In the genomic region with DNA sequence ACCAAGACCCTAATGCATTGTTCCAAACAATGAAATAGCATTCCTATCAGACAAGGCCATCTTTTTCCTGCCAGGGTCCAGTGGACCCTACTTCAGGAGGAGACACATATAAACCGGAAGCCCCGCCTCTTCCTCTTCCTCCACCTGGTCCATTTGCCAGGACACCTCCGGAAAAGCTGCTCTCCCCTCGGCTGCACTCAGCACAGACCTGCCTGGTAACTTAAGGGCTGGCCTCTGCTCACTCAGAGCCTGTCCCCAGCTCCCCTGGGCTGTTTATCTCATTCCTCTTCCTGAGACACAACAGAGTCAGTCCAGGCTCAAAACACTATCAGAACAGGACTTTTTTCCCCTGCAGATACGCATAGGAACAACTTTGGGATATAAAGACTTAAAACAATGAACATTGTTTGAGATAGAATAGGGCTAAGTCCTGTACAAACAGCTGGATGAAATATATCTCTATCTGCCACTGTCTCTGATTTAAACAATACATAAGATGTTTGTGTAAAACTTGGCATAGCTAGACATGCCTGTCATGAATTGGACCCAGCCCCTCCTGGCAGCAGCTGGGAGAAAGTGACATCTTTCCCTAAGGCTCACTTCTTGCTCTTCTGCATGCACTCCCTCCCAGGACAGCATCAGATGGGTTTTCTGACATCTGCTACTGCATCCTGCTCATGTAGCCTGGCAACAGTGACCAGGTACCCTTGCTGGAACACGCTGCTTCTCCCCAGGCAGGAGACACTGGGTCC, we compare ENCODE assay signal across 8 mouse cellular contexts.
A peak's percentile ranks its signal among the peaks of the same experiment; 100 is the strongest.
DNase-seq lines count a peak whose midpoint lies in the region; ATAC-seq and TF ChIP-seq lines count a peak whose summit lies in the region.

No protein-coding gene starts in this region.

- no peak for TF ChIP-seq CTCF in lung, adult 2 months (IDR thresholded peaks at IDR 0.05; ENCODE audit: insufficient read depth, low read length)

- no peak overlapping the region for H3K4me3 ChIP-seq in lung, adult 2 months (replicated peaks; ENCODE audit: extremely low read depth, low read depth, low read length)

- peaks cover 26% of the 10 kb centered on the region for H3K4me1 ChIP-seq in lung, adult 2 months (ENCODE audit: control insufficient read depth, insufficient read depth, low read length)

- ATAC-seq in cerebellum, adult (ENCODE audit: insufficient number of reproducible peaks, low FRiP score, low TSS enrichment): no peak

- WGBS in lung, adult 2 months: 34% methylated on average over 6 of the region's 6 CpGs

- TF ChIP-seq POLR2A in lung, adult 2 months (IDR thresholded peaks at IDR 0.05; ENCODE audit: borderline replicate concordance, extremely low read depth, low read depth, low read length): no peak

- DNase-seq in adrenal gland, postnatal 36 days: peak; percentile 59 to 75
- peak; percentile 99 for DNase-seq in heart, adult 11 months
- peak; percentile 85 for DNase-seq in kidney, adult 11 months
- peak; percentile 40 for DNase-seq in lung, adult 2 months
- no peak for DNase-seq in cerebellum, adult 11-12 months
- DNase-seq in testis, postnatal 10 days (ENCODE audit: low spot score): no peak
- no peak for DNase-seq in c-Kit-positive CD71-positive TER-119-positive erythroid progenitor cells, embryonic 14.5 days (ENCODE audit: low spot score)

Comparison
In these comparisons a context has a peak if more than half of its experiments do, and no peak if none do; other contexts are left out.
1. DNase-seq: peak in adrenal gland, postnatal 36 days (2 of 2), heart, adult 11 months (single experiment), kidney, adult 11 months (single experiment) and lung, adult 2 months (single experiment); none in cerebellum, adult 11-12 months (single experiment), testis, postnatal 10 days (single experiment) and c-Kit-positive CD71-positive TER-119-positive erythroid progenitor cells, embryonic 14.5 days (single experiment).